ENCODE assay signal across 22 mouse cellular contexts in genomic region chr6:134849985-134850384, GRCm38 (mm10). TPM values are rescaled to one million over a fixed set of nuclear protein-coding genes. Genes with fewer than 3 reads are reported as not detected.
DNase-seq lines count a peak whose midpoint lies in the region; ATAC-seq and TF ChIP-seq lines count a peak whose summit lies in the region.
"Had no signal": no experiment of that assay in that cellular context is flagged by ENCODE, and none has a peak within 500 bp of the region (broad histone marks: within the 10 kb centered on the region; RNA-seq: fewer than 3 reads in every experiment).

No protein-coding gene starts in this region.

- H3K4me3 ChIP-seq in liver, embryonic 14.5 days (ENCODE audit: insufficient read depth in 1 of 2, low read depth in 2 of 2, low read length in 2 of 2), result no peak overlapping the region
- no peak overlapping the region for H3K4me3 ChIP-seq in liver, embryonic 12.5 days
- no peak overlapping the region for H3K4me3 ChIP-seq in stomach, postnatal 0 days (ENCODE audit: low read depth, low read length)
- H3K4me3 ChIP-seq: embryonic facial prominence, embryonic 12.5 days; forebrain, embryonic 15.5 days; heart, adult 2 months; heart, embryonic 15.5 days; hindbrain, embryonic 10.5 days had no signal

- peak; percentile 24; the same call in 1 of the 2 replicates for ATAC-seq in liver, embryonic 14.5 days (ENCODE audit: insufficient read depth)
- no peak for ATAC-seq in liver, embryonic 12.5 days
- ATAC-seq in stomach, postnatal 0 days (ENCODE audit: low FRiP score, low TSS enrichment), result peak; percentile 45; the same call in 1 of the 2 replicates
- ATAC-seq: forebrain, embryonic 15.5 days; intestine, embryonic 16.5 days had no signal

- no peak overlapping the region for H3K27ac ChIP-seq in liver, embryonic 14.5 days
- no peak overlapping the region for H3K27ac ChIP-seq in liver, embryonic 12.5 days
- no peak overlapping the region for H3K27ac ChIP-seq in stomach, postnatal 0 days (replicated peaks)
- H3K27ac ChIP-seq: embryonic facial prominence, embryonic 12.5 days; forebrain, embryonic 15.5 days; heart, adult 2 months; heart, embryonic 15.5 days; hindbrain, embryonic 10.5 days; hindbrain, embryonic 14.5 days had no signal

- H3K4me1 ChIP-seq in liver, embryonic 14.5 days (replicated peaks; ENCODE audit: control insufficient read depth in 2 of 2, insufficient read depth in 2 of 2, low read length in 1 of 2), result peaks cover 0 to 2% of the 10 kb centered on the region in 2 experiments; a peak in 1 of 4 replicates
- peaks cover 9% of the 10 kb centered on the region for H3K4me1 ChIP-seq in liver, embryonic 12.5 days
- H3K4me1 ChIP-seq in stomach, postnatal 0 days (replicated peaks; ENCODE audit: control insufficient read depth, insufficient read depth), result no peaks in the 10 kb centered on the region
- H3K4me1 ChIP-seq: embryonic facial prominence, embryonic 12.5 days; forebrain, embryonic 15.5 days; heart, embryonic 15.5 days had no signal

- no peak for TF ChIP-seq CTCF in liver, embryonic 14.5 days (IDR thresholded peaks at IDR 0.05; ENCODE audit: low read depth)
- TF ChIP-seq CTCF in stomach, postnatal 0 days (IDR thresholded peaks at IDR 0.05; ENCODE audit: low read depth), result no peak

- H3K36me3 ChIP-seq in liver, embryonic 14.5 days (replicated peaks; ENCODE audit: control insufficient read depth, insufficient read depth, low read depth), result peaks cover 4% of the 10 kb centered on the region; the same call in 1 of the 2 replicates
- H3K36me3 ChIP-seq in liver, embryonic 12.5 days, result peaks cover 14% of the 10 kb centered on the region; the same call in 1 of the 2 replicates
- peaks cover 7% of the 10 kb centered on the region; the same call in 1 of the 2 replicates for H3K36me3 ChIP-seq in stomach, postnatal 0 days (ENCODE audit: control insufficient read depth, insufficient read depth, low read length)
- H3K36me3 ChIP-seq: embryonic facial prominence, embryonic 12.5 days; hindbrain, embryonic 10.5 days had no signal

- H3K4me2 ChIP-seq in liver, embryonic 14.5 days (ENCODE audit: low read depth), result no peak overlapping the region
- H3K4me2 ChIP-seq in liver, embryonic 12.5 days, result no peak overlapping the region
- no peak overlapping the region for H3K4me2 ChIP-seq in stomach, postnatal 0 days (replicated peaks; ENCODE audit: low read depth)
- H3K4me2 ChIP-seq: embryonic facial prominence, embryonic 12.5 days; forebrain, embryonic 15.5 days; heart, embryonic 11.5 days; heart, embryonic 15.5 days; hindbrain, embryonic 14.5 days had no signal

- WGBS in liver, embryonic 14.5 days (ENCODE audit: insufficient replicate concordance), result 56% methylated on average over 3 of the region's 3 CpGs
- 68% methylated on average over 3 of the region's 3 CpGs for WGBS in liver, embryonic 12.5 days (ENCODE audit: insufficient replicate concordance)
- 63% methylated on average over 3 of the region's 3 CpGs for WGBS in stomach, postnatal 0 days

- peak; percentile 55 for DNase-seq in adrenal gland, adult 2 months
- DNase-seq in adrenal gland, adult 8-10 months, result no peak
- DNase-seq in liver, embryonic 14.5 days (ENCODE audit: low read depth in 3 of 3, low spot score in 3 of 3), result no peak
- peak; percentile 8 for DNase-seq in adrenal gland, postnatal 25 days
- no peak for DNase-seq in stomach, postnatal 0 days (ENCODE audit: low spot score)
- no peak for DNase-seq in layer of hippocampus, adult 9-10 months (ENCODE audit: low spot score)
- no peak for DNase-seq in kidney, postnatal 36 days
- DNase-seq: cerebellum, adult 11 months; cerebellum, adult 9-10 months; cerebellum, postnatal 25 days; gastrocnemius, postnatal 10 days; heart, adult 2 months; heart, postnatal 14 days had no signal

- TF ChIP-seq EP300 in liver, embryonic 14.5 days (IDR thresholded peaks at IDR 0.05; ENCODE audit: low read depth), result no peak
- no peak for TF ChIP-seq EP300 in stomach, postnatal 0 days (optimal IDR thresholded peaks at IDR 0.05)

- H3K27me3 ChIP-seq in liver, embryonic 14.5 days (ENCODE audit: control insufficient read depth, insufficient read depth, low read length), result no peaks in the 10 kb centered on the region
- no peaks in the 10 kb centered on the region for H3K27me3 ChIP-seq in liver, embryonic 12.5 days (replicated peaks)
- H3K27me3 ChIP-seq in stomach, postnatal 0 days (ENCODE audit: control insufficient read depth, insufficient read depth, low read length), result no peaks in the 10 kb centered on the region
- H3K27me3 ChIP-seq: CH12.LX; embryonic facial prominence, embryonic 12.5 days; forebrain, embryonic 15.5 days; heart, embryonic 15.5 days had no signal

- H3K9ac ChIP-seq in liver, embryonic 14.5 days (replicated peaks), result no peak overlapping the region
- H3K9ac ChIP-seq in liver, embryonic 12.5 days, result no peak overlapping the region
- no peak overlapping the region for H3K9ac ChIP-seq in stomach, postnatal 0 days (ENCODE audit: low read length)
- H3K9ac ChIP-seq: embryonic facial prominence, embryonic 12.5 days; forebrain, embryonic 15.5 days; heart, embryonic 15.5 days; hindbrain, embryonic 14.5 days had no signal

- H3K9me3 ChIP-seq in liver, embryonic 14.5 days (ENCODE audit: control insufficient read depth, low read length), result no peaks in the 10 kb centered on the region
- H3K9me3 ChIP-seq in liver, embryonic 12.5 days (replicated peaks), result no peaks in the 10 kb centered on the region
- H3K9me3 ChIP-seq in stomach, postnatal 0 days (ENCODE audit: control insufficient read depth, low read length), result no peaks in the 10 kb centered on the region
- H3K9me3 ChIP-seq: embryonic facial prominence, embryonic 12.5 days; forebrain, embryonic 15.5 days; heart, embryonic 15.5 days; hindbrain, embryonic 10.5 days had no signal

RNA-seq across cellular contexts. Expression of gene Crebl2, which starts 20.0 kb away (rescaled TPM):
- total RNA-seq in adrenal gland, adult 2 months (2021), result 10 to 100 TPM; 24.3 to 42.2 TPM
- polyA plus RNA-seq in adrenal gland, adult 2 months (2012; rRNA removed), result 6.2 and 6.6 TPM in 2 replicates
- total RNA-seq in adrenal gland, adult 8-10 months (2022), result 10 to 100 TPM; 47.1 to 63.4 (median 58.0) TPM
- polyA plus RNA-seq in liver, embryonic 14.5 days (2012; rRNA removed), result 2.3 and 2.9 TPM in 2 replicates
- 1.1 and 1.6 TPM in 2 replicates for polyA plus RNA-seq in liver, embryonic 14.5 days (2014; fragmentation: Nextera tagmentation; extraction: Ambion mirVana)
- polyA plus RNA-seq in liver, embryonic 12.5 days (2016; fragmentation: Nextera tagmentation; extraction: Ambion mirVana), result 1.2 and 1.8 TPM in 2 replicates
- 23.0 and 33.9 TPM in 2 replicates for total RNA-seq in adrenal gland, postnatal 25 days (2021)
- polyA plus RNA-seq in stomach, postnatal 0 days (2015; fragmentation: Nextera tagmentation; extraction: Ambion mirVana), result 4.3 and 4.7 TPM in 2 replicates

RNA-seq across cellular contexts. Expression of gene Gpr19, which starts 48.4 kb away (rescaled TPM):
- 1 to 10 TPM; 5.2 to 8.6 TPM for total RNA-seq in adrenal gland, adult 2 months (2021)
- 9.6 and 9.9 TPM in 2 replicates for polyA plus RNA-seq in adrenal gland, adult 2 months (2012; rRNA removed)
- 1 to 10 TPM; 7.1 to 9.8 (median 7.9) TPM for total RNA-seq in adrenal gland, adult 8-10 months (2022)
- polyA plus RNA-seq in liver, embryonic 14.5 days (2012; rRNA removed), result 4.4 and 4.7 TPM in 2 replicates
- 4.4 and 4.9 TPM in 2 replicates for polyA plus RNA-seq in liver, embryonic 14.5 days (2014; fragmentation: Nextera tagmentation; extraction: Ambion mirVana)
- 7.1 and 8.4 TPM in 2 replicates for polyA plus RNA-seq in liver, embryonic 12.5 days (2016; fragmentation: Nextera tagmentation; extraction: Ambion mirVana)
- 8.9 and 11.3 TPM in 2 replicates for total RNA-seq in adrenal gland, postnatal 25 days (2021)
- 6.6 and 6.9 TPM in 2 replicates for polyA plus RNA-seq in stomach, postnatal 0 days (2015; fragmentation: Nextera tagmentation; extraction: Ambion mirVana)

RNA-seq across cellular contexts. Expression of gene Dusp16, which starts 57.6 kb away (rescaled TPM):
- 10 to 100 TPM; 22.7 to 28.6 TPM for total RNA-seq in adrenal gland, adult 2 months (2021)
- 18.7 and 19.8 TPM in 2 replicates for polyA plus RNA-seq in adrenal gland, adult 2 months (2012; rRNA removed)
- total RNA-seq in adrenal gland, adult 8-10 months (2022), result 10 to 100 TPM; 24.6 to 41.3 (median 32.6) TPM
- polyA plus RNA-seq in liver, embryonic 14.5 days (2012; rRNA removed), result 2.6 and 3.7 TPM in 2 replicates
- 4.1 and 5.4 TPM in 2 replicates for polyA plus RNA-seq in liver, embryonic 14.5 days (2014; fragmentation: Nextera tagmentation; extraction: Ambion mirVana)
- polyA plus RNA-seq in liver, embryonic 12.5 days (2016; fragmentation: Nextera tagmentation; extraction: Ambion mirVana), result 6.6 and 6.7 TPM in 2 replicates
- 23.0 and 25.8 TPM in 2 replicates for total RNA-seq in adrenal gland, postnatal 25 days (2021)
- 8.6 and 10.6 TPM in 2 replicates for polyA plus RNA-seq in stomach, postnatal 0 days (2015; fragmentation: Nextera tagmentation; extraction: Ambion mirVana)

Comparison
In these comparisons a context has a peak if more than half of its experiments do, and no peak if none do; other contexts are left out.
1. DNase-seq: peak in adrenal gland, adult 2 months (single experiment) and adrenal gland, postnatal 25 days (single experiment); none in adrenal gland, adult 8-10 months (single experiment), liver, embryonic 14.5 days (0 of 3), stomach, postnatal 0 days (single experiment), layer of hippocampus, adult 9-10 months (single experiment) and kidney, postnatal 36 days (0 of 2).